Mouse (Mus musculus) layer of hippocampus, postnatal 25 days (tissue): ENCODE data around the gene Chrne. TPM values are rescaled to one million over a fixed set of nuclear protein-coding genes. Genes with fewer than 3 reads are reported as not detected.

Experiments used
- DNase-seq, 2 experiments: peaks; one replicate each; pipeline ENCODE4 v3.0.0; 2022; ENCODE audit warnings: mixed read lengths in 2 of 2, low spot score in 1 of 2; ENCODE audit errors: extremely low spot score in 1 of 2
- total RNA-seq, 2 experiments: library from RNA; stranded (reverse); gene quantifications; 2 replicates each; pipeline ENCODE4 v1.2.3; 2021

The Chrne gene
- total RNA-seq, 2 experiments from 2014 or later = 0.44 TPM; not detected in 1

DNA sequence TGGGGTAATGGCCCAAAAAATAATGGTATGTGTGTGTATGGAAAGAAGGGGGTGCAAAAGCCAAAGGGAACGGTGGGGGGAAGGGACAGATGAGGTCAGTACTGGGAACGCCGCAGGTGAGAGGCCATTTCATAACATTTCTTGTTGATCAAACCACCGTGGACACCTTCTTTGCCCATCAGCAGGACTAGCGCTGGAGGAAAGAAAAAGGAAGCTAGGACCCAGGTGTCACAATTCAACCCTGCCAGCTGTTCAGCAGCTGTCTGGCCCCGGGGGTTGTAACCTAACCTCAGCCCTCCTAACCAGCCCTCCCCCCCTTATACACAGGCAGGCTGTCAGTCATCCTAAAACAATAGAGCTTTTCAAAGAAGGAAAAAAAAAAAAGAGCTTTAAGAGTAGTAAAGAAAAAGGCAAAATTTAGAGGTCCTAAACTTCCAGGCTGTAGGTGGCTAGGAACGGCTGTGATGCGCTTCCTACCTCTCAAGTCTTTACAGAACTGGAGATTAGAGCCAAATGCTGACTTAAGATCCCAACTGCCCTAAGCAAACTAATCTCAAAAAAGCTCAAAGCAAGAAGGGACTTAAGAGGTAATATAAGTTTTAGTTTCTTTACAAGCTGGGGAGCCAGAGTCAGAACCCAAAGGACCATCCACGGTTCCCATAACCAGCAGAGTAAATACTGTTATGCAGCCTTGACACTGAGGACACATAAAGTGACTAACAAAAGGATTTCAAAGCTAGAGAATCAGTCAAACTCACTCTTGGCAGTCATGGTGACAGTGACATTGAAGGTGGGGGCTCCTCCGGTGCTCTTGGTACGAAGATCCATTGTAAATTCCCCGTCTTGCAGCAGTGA, 33.2 kb upstream of the Chrne start:
- DNase-seq = no peak

- no peak for DNase-seq
Observed at GRCm38 (mm10) chr11:70651391-70651790, 32.4 kb upstream of the Chrne start.

- no peak for DNase-seq
Observed at GRCm38 (mm10) chr11:70650322-70651175, 31.5 kb upstream of the Chrne start.

DNA sequence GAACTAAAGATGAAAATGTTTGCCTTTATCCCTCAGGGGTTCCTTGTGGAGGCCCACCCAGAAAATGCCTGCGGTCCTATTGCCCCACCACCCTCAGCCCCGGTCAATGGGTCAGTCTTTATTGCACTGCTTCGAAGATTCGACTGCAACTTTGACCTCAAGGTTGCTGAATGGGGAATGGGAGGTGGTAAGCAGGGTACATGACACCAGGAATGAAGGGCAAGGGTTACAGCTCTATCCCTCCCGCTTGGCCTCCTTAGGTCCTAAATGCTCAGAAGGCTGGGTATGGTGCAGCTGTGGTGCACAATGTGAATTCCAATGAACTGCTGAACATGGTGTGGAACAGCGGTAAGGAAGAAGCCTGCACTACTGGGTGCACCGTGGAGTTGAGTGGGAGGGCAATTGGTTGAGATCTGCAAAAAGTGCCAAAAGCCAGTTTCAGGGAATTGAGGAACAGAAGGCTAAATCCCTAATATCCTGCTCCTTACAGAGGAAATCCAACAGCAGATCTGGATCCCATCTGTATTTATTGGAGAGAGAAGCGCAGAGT, 30.2 kb upstream of the Chrne start:
- DNase-seq = no peak

- no peak for DNase-seq
Observed at GRCm38 (mm10) chr11:70648512-70648911, 29.5 kb upstream of the Chrne start.

DNA sequence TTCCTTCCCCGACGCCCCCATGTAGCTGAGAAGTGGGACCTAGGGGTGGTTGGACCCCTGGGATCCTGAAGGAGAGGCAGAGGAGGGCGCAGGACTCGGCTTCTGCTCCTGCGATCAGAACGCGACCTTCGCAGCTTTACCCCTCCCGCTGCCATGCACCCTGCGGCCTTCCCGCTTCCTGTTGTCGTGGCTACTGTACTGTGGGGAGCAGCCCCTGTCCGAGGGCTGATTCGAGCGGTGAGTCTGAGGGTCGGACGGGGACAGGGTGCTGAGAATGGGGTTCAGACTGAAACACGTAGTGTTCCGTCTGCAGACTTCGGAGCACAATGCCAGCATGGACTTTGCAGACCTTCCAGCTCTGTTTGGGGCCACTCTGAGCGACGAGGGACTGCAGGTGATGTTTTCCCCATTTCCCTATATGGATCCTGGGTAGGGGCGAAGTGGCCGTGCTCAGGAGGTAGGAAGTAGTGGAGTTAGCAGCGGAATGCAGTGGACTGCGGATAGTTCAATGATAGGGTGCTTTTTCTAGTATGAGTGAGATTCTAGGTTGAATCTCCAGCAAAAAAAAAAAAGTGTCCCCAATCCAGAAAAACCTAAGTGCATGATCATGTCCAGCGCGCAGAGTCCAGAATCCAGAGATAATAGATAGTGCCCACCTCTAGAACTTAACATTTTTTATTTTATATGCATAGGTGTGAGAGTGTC, 28.9 kb upstream of the Chrne start:
- DNase-seq = no peak

DNA sequence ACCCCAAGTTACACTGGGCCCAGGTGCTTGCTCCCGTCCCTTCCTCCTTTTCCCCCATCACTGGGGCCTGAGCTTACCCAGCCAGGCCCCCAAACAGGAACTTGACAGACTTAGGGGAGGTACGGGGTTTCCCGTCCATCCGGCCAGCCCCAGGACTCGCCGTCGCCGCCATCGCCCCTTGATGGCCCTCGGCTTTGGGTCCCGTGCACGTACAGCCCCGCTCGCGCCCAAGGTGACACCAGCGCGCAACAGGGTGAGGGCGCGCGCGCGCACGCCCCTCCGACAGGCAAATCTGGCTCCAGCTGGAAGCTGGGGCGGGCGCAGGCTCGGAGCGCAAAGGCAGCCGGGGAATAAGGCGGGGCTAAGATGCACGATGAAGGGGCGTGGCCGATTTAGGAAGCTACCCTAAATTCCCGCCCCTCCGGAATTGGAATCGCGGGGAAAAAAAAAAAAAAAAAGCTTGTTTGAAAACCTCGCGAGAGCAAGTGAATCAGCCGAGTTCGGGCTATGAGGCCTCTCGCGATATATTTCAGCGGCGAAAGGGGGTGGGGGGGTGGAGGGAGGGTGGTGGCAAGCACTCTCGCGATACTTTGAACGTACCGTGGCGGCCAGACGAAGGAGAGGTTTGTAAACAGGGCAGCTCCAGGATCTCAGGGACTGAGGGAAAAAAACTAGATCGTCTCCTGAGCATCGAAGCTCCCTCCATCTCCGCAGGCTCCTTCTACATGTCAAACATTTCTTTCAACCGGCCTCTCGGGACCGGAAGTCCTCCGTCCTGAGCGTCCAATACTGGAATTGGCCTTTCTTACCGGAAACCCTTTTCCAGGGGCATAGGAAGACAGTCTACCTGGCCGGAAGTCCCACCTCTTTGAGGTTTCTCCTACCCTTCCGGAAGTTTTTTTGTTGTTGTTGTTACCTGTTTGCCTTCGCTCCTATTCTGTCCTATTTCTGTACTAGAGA, 28.0 kb upstream of the Chrne start, which contains the start of the genes Rnf167 and Slc25a11:
Gene Rnf167, plus strand, starts transcription at position 545 of the 960 bp plus-strand sequence.
Gene Slc25a11, minus strand, starts transcription at position 789 of the 960 bp plus-strand sequence.
- DNase-seq = peak; percentile 81 to 85

DNA sequence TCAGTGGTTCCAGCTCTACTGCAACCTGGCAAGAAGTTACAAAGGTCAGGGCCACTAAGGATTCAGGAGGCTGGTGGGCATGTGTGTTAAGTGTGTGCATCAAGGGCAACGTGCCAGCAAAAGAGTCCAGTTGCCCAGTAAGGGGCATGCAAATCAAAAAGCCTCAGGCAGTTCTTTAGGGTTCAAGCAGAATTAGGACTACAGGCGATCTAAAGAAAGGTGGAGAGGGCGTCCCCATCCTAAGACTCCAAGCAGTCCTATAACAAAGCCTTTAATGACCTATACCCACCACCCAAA, 27.2 kb upstream of the Chrne start:
- DNase-seq = no peak

- no peak for DNase-seq
Observed at GRCm38 (mm10) chr11:70645461-70646258, 26.6 kb upstream of the Chrne start.

DNA sequence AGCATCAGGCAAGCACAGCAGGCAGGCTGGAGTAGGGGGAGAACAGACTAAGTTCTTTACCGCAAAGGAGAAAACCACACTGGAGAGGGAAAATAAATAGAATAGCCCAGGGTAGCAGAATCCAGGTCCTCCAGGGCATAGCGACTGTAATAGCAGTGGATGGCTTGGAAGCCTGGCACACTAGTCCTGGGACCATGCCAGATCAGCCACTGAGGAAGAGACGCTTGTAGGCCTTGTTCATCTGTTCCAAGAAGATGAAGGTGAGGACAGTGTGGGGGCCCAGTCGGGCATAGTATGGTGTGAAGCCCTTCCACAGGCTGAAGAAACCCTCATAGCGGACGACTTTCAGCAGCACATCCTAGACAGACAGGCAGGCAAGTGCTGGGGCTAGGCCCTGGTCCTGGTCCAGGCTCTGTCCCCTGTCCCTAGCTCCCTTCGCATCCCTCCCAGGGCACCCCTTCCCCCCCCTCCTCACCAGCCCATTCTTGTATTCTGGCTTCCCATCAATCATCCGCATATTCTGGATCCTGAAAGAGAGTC, 25.6 kb upstream of the Chrne start:
- no peak for DNase-seq

DNA sequence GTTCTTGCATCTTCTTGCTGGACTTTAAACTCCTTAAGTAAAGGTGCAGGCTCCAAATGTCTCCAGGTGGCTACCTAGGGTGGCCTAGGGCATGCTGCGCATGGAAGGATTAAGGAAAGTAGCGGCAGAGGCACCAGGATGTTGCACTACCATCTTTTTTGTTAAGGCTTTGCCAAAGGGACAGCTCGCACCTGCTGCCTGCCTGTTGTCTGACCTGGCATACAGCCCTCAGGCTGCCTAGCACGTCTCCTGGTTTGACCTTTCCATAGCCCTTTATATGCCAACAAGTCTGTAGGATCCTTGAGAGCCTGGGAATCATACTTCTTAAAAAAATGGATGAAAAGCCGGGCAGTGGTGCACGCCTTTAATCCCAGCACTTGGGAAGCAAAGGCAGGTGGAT, 24.0 kb upstream of the Chrne start:
- no peak for DNase-seq

DNA sequence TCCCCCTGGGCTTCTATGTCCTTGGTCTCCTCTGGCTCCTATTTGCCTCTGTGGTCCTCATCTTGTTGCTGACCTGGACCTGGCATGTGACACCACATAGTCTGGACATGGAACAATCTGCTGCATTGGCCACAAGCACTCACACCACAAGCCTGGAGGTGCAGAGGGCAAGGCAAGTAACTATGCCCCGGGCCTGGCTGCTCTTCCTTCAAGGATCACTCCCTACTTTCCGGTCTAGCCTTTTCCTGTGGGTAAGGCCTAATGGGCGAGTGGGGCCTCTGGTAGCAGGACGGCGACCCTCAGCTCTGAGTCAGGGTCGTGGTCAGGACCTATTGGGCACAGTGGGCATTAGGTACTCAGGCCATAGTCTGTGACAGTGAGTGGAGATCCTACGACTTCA, 22.2 kb upstream of the Chrne start:
- no peak for DNase-seq

GRCm38 (mm10) chr11:70639976-70640375, 21.0 kb upstream of the Chrne start:
- DNase-seq = no peak

GRCm38 (mm10) chr11:70638714-70639278, 19.8 kb upstream of the Chrne start, which contains the start of gene Gp1ba:
Gp1ba (plus strand) TSS chr11:70639122.
- no peak for DNase-seq

GRCm38 (mm10) chr11:70638293-70638692, 19.3 kb upstream of the Chrne start:
- no peak for DNase-seq

DNA sequence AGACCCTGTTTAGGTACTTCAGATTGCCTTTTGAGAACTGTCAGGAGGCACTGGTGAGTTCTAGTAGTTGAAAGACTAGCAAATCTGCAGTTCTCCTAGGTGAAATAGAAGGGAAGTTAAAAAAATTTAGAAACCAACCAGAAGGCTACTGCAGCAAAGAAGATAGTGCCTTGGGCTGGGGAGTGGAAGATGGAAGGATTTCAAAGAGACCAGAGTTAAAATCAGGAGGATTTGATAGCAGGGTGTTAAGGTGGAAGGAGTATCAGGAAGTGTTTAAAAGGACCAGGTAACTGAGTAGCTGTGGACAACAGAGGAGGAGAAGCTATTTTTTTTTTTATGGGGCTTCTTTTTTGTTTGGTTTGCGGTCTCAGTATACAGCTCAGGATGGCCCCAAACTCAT, 18.7 kb upstream of the Chrne start:
- DNase-seq = no peak

- DNase-seq = no peak
Observed at GRCm38 (mm10) chr11:70635601-70636000, 16.6 kb upstream of the Chrne start.

DNA sequence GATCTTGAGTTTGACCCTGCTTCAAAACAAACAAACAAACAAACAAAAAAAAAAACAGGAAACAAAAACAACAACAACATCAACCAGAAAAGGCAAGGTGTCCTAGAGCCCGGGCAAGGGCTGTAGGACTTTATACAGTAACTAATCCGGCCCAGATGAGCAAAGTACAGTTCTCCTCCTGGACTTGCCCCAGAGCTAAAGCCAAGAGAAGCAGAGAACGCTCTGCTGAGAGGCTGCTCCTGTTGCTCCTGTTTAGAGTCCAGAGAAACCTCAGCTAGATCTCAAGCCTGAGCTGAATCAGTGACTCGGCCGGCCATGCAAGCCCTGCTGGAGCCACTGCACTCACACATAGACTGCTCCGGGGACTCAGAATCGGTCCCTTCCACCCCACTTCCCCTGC, 11.1 kb upstream of the Chrne start:
- DNase-seq = no peak
